Mouse (Mus musculus) adrenal gland, adult 8-10 months (tissue): ENCODE results near the gene Cntrl. TPM values are rescaled to one million over a fixed set of nuclear protein-coding genes. Genes with fewer than 3 reads are reported as not detected.
A peak's percentile ranks its signal among the peaks of the same experiment; 100 is the strongest.

Source experiments
- DNase-seq: peaks from one replicate; pipeline ENCODE4 v3.0.0; 2022
- total RNA-seq, 4 experiments: library from RNA; stranded (reverse); gene quantifications; 2 replicates each; pipeline ENCODE4 v1.2.4; 2022

Cntrl gene
- total RNA-seq, 4 experiments from 2014 or later: 16.4 to 30.7 (median 23.5) TPM

DNA sequence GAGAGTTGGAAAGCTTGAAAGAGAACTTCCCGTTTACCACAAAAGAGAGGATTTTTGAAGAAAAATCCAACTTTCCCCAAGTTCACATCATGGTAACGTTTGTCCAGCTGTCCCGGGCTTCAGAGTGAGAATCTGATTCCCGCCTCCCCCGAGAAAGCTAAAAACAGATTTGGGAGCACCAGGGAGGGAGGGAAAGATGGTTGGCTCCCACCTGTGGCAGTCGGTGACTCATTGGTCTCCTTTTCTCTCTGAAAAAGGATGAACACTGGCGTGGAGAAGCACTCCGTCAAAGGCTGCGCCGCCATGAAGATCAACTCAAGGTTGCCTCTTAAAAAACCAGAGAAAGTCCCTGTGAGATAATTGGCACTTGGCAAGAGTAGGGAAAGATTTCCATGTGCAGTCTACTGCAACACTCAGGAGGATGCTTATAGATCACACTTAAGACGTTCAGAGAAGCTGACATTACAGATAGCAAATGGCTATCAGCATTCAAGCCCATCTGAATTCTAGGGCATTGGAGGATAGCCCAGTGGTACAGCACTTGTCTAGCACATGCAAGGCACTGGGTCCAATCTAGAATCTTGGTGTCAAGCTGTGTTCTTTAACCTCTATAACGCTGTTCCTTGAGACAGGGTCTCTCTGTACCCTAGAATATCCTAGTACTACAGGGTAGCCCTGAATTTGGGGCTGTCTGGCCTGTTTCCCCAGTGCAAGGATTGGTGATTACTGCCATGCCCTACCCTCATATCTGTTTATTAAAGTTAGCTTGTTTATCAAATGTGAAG is 66.2 kb downstream of the Cntrl start:
- DNase-seq: no peak

DNA sequence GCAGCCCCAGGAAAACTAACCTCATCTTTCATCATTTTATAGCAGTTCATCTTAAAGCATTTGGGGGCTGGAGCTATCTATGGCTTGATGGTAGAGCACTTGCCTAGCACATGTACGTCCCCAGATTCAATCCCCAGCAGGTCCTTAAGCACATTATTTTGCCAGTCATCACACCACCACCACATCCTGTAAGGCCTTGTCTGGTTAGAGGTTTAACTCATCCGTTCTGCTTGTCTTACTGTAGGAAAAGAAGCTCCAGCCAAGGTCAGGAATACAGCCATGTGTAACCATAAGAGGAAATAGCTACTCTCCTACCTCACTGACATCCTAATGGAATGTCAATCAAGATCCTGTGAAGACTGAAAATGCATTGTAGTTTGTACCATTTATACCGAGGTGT is 68.9 kb downstream of the Cntrl start:
- no peak for DNase-seq

DNA sequence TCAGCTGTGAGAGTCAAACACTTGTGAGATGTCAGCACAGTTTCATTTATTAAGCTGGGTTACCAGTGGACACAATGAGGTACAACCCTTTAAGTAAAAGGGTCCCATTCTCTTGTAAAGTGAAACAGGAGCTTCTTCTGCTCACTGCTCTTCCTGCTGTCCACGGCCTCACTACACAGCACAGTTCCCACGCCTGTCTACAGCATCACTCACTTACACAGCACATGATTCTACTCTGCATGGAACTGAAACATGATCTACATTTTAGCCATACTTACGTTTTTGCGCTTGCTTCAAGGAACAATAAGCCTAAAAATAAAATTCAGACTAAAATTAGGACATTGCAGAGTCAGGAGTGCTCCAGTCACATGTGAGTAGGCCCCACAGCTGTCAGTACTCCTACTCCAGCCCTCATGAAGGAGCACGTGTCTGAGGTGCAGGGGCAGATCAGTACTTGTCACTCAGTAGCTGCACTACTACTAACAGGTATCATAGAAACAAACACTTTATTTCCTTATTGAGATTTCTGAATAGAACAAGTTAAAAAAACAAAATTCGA is 73.9 kb downstream of the Cntrl start:
- no peak for DNase-seq

DNA sequence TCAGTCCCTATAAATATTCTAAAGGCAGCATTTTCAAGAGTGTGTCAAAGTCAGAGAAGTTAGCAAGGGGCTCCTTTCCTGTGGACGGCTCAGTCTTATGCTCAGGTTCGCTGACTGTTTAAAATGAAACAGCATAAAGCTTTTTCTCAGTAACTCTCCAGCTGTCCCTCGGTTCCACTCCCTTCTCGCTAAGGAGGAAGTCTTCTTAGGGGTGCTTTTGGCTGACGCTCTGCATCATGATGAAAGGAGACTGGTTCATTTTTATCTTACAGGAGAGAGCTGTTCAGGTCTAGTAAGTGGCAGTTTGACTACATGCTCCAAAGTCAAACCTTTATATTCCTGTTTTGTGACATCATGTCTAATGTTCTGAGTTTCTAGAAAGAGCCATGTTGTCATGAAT is 79.6 kb downstream of the Cntrl start:
- DNase-seq: no peak

DNA sequence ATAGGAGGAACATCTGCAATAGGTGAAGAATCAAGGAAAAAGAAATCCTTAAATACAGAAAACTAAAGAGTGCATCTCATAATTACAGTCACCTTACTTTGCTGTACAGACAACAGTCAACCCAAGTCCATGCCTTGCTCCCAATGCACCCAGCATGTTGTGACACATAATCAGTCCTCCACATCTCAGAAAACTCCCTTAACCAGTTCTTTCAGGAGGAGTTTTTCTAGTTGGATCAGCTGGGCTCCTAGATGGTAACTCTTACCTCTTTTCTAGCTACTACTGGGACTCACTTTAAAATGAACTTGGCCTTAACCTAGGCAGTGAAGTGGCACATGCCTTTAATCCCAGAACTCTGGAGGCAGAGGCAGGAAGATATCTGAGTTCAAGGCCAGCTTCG is 84.7 kb downstream of the Cntrl start:
- no peak for DNase-seq

DNA sequence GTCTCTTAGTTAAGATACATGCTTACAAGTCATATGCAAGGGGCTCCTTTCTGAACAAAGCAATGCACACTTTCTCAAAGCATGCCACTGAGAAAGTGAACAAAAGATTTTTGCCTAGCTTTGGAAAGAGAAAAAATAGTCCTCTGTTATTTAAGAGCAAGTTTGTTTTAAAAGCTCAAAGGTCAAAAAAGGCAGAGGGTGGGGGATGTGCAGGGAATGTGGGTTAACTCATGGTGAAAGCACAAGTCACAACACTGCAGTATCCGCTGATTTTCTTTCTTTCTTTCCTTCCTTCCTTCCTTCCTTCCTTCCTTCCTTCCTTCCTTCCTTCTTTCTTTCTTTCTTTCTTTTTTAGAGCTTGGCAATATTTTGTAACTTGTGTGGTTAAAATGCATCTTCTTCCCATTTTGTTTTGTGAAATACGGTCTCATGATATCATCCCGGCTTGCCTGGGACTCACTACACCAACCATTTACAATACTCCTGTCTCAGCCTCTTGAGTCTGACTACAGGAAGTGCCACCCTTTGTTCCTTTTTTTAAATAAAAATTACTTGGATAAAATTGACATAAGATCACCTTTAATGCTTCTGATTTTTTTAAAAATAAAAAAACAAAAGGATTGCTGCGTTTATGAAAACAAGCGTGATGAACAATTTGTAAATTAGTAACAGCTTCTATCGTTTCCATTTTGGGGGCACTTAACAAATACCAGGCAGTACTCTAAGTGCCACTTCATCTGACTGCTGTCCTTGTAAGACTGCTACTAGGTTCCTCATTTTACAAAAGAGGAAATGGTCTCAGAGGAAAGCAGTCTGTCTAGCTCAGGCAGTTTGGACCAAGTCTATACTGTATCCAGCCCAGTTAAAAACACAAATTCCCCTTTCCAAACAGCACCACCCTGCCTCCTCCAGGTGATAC is 86.6 kb downstream of the Cntrl start:
- DNase-seq: no peak

DNA sequence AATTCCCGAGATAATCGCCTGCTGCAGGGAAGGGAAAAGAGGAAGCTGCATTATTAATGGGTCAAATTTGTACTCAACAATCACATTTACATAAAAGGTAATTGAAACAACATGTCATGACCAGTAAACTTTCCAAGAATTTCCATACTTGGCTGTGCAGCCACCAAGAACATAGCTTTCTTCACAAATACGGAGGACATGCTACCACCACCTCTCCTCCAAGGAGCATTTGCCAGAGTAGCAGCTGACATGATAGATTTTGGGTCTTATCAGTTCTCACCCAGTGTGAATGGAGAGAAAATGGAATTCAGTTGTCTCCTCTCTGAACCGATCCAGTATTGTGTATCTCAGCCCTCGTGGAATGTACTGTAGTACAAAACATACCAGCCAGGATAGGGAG is 90.2 kb downstream of the Cntrl start:
- DNase-seq: no peak

DNA sequence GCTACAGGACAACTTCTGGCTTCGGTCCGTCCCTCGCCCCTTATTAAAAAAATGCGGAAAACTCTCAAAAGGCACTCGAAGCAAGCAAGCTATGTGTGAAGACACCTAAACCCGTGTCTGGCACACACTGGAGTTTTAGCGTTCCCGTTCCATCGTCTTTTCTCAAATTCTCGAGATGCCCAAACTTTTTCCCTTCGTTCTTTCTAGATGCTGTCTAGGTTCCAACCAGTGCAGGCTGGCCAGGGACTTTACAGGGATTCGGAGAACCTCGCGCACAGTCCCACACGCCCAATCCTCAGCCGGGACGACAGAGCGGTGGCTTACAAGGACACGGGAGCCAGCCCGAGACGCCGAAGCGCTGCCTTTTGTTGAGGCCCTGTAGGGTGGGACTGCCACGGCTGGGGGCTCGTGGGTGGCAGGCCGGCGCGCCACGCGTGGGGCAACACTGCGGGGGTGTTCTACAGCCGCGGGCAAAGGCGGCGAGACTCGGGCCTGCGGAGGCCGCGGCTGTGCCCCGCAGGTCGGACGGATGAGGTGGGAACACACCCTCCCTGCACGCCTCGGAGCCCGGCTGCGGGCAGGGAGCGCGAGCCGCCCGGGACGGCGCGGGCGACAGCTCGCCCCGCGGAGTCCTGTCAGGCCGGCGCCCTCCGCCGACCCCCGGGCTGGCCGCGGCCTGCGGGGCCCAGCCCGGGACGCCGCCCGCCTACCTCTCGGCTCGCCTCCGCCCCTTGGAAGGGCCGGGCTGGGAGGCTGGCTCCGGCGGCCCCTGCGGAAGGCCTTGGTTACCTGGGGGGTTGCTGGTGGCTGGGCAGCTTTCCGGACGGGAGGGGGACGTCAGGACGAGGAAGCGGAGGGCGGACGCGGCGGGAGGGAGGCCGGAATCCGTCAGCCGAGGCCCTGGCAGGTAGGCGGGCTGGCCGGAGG is 90.9 kb downstream of the Cntrl start:
- DNase-seq: peak; percentile 53

DNA sequence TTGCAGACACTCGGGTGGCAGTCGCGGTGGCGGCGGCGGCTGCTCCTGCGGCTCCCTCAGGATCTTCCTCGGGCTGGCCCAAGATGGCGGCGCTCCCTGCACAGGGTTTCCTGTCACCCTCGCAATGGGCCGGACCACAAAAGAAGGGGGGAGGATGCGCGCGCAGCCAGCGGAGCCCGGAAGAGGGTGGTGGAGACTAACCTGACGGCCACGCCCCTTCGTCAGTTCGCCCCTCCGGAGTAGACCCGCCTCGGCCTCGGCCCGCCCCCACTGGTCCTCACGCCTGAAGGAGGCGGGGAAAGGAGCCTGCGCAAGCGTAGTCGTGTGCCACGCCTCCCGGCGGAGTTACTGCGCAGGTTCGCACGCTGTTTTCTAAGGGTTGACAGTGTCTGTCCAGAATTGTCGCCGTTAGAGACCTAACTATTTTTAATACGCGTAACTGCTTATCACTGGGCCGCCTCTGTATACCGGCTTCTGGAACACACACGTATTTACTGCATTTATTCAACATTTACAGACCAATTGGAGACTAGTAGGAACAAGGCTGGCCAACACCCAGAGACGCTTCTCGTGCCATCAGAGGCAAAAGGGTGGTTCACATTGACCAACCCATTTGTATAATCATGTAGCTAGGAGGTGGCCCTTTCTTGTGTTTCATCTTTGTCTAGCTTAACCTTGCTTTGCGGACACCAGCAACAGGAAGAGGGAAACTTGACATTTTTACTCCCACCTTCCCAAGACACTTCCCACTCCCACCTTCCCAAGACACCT is 91.8 kb downstream of the Cntrl start, which contains the start of gene Rab14:
Gene Rab14 (minus strand): TSS at position 223 of the 771 bp plus-strand sequence.
- DNase-seq: peak; percentile 100

DNA sequence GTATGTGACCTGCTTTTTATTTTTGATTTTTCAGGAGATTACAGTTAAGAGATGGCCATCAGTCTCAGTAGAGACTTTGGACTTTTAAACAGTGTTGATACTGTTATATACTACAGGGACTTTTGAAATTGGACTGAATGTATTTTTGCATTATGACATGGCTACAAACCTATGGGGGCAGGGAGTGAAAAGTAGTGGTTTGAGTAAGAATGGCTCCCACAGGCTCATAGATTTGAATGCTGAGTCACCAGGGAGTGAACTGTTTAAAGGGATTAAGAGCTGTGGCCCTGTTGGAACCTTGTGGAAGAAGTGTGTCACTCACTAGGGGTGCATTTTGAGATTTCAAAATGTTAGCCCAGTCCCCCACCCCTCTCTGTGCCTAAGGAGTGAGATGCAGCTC is 94.4 kb downstream of the Cntrl start:
- DNase-seq: no peak

DNA sequence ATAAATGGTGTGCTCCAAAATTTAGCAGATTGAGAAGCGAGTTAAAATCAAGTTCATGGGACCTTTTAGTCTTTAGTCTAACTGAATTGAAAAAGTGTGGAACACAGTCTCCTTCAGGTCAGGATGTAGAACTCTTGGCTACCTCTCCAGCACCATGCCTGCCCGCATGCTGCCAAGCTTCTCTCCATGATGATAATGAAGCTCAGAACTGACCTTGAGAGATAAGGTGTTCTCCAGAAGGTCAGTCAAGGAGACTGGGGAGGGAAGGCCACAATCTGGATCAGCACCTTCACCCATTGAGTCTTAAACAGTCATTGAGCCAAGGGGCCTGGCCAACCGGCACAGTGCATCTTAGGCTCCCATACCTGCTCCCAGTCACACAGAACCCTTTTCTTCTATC is 97.5 kb downstream of the Cntrl start:
- no peak for DNase-seq

DNA sequence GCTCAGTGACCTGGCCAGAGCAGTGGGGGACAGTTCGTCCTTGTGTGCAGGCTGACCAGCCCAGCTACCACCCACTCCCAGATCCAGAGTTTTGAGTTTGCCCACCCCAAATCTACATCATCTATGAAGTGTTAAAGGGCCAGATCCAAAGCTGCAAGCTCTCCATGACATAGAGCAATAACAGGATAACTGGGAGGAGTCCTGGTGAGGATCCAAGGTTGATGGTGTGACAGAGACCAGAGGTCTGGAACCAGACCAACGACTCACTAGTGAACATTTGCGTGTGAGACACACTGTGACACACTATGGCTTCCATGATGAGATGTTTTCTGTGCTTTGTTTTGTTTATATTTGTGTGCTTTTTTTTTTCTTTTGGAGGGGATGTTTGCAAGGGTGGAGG is 98.8 kb downstream of the Cntrl start:
- no peak for DNase-seq

DNA sequence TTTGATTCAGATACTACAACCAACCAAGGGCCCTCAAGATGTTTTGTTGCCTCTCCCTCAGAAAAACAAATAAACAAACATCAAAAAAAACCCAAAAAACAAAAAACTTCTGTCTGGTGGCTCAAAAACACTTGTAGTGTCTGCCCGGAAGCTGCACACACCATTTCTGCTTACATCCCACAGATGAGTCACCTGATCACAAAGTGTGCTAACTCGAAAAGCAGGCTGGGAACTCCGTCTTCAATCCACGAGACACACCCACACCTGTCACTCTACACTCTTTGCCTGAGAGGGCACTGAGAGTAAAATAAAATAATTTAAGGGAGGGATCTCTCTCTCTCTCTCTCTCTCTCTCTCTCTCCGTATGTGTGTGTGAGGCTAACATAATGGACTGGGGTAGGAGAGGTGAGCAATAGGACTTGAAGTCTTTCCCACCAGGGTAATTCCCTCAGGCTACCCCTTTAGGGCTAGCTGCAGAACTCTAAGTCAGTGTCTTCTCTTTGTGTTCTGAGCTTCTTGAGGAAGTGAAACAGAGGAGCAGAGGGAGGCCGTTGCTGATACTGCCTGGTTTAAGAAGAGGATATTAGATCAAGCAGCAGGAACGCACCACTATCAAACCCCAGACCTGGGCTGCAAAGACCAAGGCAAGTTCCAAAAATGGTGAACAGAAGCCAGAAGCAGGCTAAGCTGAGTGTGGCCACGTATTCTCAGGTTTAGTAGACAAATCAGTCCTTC is 99.8 kb downstream of the Cntrl start:
- DNase-seq: no peak

DNA sequence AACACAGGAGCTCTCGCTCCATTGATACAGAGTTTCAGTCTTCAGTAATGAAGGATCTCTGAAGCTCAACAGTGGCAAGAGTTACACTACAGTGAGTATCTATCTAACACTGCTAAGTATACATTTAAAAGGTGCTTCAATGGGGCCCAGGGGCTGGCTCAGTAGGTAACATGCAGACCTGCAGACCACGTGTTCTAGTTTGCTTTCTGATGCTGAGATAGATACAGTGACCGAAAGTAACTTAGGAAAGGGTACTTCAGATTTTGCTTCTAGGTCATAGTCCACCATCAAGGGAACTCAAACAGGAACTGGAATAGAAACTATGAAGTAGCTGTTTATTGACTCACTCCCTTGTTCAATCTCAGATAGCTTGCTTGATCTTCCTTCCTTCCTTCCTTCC is 102.4 kb downstream of the Cntrl start:
- no peak for DNase-seq

DNA sequence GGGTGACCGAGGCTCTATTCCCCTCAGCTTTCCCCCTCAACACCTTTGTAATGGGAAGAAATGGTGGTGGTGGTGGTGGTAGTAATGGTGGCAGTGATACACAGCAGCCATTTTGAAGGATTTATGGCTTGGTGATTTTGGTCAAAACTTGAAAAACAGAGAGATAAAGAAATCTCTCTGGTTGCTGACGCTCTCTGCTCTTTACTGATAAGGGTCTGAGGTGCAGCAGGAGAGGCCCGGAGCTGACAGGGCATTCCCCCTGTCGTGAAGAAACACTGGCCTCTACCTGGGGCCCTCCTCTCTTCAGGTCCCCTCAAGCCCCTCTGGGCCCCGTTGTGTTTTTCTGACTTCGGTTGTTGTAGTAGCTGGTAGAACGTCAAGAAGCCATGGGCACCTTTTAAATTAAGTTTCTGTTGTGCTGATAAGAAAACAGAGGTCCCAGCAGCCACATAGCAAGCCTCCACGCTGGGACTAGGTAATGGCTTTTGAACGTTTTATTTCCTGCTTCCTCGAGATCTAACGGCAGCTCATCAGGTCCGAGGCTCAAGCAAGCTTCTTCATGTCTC is 104.1 kb downstream of the Cntrl start:
- DNase-seq: no peak

DNA sequence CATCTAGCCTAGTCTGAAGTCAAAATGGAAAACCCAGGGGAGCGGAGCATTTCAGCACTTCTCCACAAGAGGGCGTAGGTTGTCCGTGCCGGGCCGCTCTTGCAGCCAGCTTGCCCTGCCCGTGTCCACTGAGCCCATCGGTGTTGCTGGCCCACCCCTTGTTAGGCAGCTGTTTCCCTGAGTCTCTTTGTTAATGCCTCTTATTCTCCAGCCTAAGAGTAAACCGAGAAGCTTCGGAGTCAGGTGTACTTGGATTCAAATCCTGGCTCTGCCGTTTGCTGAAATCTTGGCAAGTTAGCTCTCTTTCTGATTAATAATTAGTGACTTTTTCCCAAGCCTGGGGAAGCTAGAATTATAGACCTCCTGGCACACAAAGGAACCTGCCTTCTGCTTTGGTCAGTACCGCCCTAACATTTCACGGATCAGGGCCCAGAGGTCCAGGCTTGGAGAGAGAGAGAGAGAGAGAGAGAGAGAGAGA is 105.6 kb downstream of the Cntrl start:
- DNase-seq: peak; percentile 71

DNA sequence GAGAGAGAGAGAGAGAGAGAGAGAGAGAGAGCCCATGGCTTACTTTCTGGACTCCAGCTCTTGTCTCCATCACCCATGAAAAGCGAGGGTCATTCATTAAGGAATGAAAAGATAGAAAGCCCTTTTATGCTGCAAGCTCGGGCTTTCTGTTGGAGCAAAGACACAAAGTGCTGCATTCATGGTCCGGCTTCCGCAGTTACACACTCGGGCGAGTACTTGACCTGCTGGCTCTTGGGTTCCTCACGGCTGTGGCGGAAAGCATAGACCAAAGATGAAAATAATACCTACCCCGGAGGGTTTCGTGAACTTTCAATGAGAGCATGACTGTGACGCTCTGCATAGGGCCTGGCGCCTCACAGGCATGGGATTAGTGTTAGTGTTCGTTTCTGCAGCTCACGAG is 106.1 kb downstream of the Cntrl start:
- DNase-seq: no peak

DNA sequence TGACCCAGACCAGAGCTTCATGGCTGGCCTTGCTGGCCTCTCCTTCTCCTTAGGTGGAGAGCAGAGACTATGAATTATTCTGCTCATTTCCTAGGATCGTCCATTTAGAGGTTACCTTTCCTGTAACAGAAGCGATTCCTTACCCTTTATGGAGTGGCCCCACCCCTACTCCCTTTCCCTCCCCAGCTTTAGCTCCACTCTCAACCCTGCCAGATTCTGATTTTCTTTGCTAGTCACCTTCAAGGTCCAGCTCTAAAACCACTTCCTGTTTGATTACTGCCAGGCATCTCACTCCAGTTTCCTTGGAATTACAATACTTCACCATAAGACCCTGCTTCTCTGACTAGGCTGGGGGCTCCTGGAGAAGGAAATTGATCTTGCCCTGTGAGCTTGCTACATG is 107.4 kb downstream of the Cntrl start:
- DNase-seq: no peak

DNA sequence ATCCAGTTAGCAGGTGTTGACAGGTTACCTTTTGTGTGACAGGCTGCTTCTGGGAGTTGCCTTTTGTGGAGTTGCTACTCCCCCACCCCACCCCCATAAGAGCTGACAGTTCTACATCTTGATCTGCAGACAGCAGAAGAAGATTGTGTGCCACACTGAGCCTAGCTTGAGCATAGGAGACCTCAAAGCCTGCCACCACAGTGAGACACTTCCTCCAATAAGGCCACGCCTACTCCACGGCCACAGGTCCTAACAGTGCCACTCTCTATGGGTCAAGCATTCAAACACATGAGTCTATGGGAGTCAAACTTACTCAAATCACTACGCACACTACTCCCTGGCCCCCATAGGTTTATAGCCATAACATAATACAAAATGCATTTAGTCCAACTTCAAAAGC is 109.4 kb downstream of the Cntrl start:
- DNase-seq: no peak

DNA sequence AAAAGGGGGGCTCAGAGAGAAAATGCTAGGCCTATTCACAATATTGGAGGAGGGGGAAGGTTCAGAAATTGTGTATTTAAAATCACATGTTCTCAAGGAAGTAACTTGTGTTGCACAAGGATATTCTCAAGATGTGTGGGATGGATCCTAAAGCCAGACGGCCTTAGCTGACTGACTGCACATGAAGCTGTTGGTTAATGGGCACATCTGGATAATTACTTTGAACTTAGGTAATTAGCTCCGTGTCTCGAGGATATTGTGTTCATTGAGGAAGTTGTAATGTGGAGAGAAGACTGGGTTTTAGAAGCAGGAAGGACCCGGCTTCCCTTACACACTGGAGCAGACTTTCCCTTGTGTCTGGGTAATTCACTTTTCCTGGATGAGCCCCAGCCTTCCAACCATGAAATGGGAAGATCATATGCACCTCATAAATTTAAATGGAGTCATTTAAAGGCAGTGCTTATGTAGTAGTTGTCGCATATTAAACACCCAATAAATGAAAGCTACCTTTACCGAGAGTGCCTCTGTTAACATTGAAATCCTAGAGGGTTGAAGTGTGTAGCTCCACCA is 113.6 kb downstream of the Cntrl start:
- DNase-seq: no peak
